Mouse (Mus musculus): ENCODE measurements around the gene Themis.

Themis gene

GRCm38 (mm10) chr10:28805160-28805559 is 137.0 kb downstream of the Themis start:
- in situ Hi-C loops (cut with MboI): no loop called here

DNA sequence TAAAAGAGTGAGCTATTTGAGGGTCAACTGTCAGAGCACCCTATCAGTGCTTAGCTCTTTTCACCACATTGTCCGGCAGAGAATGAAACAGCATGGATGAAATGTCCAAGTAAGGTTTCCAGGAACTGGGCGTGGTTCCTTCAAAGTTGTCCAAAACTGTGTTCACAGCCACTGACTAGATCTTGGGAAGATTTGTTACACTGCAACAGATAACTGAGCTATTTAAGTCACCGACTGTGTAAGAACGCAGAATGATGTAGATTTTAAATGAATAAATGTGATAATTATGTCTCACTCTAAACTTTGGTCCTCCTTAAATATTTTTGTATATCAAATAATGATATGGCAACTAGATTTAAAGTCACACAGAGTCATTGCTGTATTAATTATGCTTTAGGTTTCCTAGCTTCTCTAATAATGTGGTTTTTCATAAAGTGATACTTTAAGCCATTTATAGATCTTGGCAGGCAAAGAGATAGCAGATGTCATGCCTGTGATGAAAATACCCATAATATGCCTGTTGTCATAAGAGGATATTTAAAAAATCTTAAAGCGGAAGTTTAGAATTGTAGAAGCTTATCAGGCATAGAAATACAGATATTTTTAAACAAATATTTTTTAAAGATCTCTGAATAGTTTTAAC is 143.9 kb downstream of the Themis start:
- in situ Hi-C loops (cut with MboI): no loop called here

DNA sequence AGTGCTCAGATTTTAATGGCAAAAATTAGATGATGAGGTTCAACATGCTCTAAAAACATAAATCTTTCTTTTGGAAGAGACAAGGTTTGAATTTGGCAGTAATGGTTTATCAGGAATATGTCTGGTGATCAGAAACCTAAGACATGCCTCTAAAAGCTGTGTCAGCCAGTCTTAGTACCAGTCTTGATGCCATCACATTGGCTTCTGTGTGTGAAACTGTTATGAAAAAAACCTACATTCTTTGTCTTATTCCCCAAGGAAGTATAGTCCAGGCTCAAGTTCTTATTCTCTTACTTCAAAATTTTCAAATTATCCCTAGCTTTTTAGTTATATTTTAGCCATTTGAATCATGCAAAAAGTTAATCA is 144.4 kb downstream of the Themis start:
- in situ Hi-C loops (cut with MboI): no loop called here

GRCm38 (mm10) chr10:28816160-28816559 is 148.0 kb downstream of the Themis start:
- in situ Hi-C loops (cut with MboI): no loop called here

GRCm38 (mm10) chr10:28822320-28822719 is 154.2 kb downstream of the Themis start:
- in situ Hi-C loops (cut with MboI): no loop called here

DNA sequence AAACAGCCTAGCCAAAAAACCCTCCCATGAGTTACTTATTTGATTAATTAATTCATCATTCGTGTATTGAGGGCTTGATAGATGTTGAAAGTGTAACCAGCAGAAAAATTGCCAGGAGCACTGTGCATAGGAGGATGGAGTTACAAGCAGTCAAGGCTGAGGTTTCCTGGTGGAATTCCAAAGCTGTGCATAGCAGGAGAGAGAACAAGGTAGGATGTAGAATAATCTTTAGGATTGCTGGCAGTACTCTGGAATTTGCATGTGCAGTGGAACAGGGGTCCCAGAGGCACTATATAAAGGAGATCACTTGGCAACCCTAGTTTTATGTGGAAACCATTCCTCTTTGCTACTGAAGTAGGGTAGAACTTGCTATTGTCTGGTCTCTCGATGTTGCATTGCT is 174.4 kb downstream of the Themis start:
- in situ Hi-C loops (cut with MboI): no loop called here

- in situ Hi-C loops (cut with MboI): no loop called here
These were observed 175.9 kb downstream of the Themis start for GRCm38 (mm10) chr10:28843755-28844717.

DNA sequence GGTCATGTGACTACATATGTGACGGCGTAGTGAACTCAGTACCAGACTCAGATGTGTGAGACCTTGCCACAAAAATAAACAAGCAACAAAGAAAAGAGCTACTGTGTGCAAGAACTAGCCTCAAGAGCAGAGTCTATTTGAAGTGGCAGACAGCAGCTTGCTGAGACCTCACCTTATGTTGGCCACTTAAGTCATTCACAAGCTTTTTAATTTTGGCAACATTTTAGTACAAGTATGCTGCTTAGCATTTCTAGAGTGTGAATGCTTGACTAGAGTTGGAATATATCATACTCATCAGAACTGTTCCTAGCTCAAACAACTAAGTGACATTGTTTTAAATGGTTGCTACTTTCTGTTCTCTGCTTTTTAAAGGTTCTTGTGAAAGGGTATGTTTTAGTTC is 188.0 kb downstream of the Themis start:
- in situ Hi-C loops (cut with MboI): no loop called here

GRCm38 (mm10) chr10:28870580-28871354 is 202.6 kb downstream of the Themis start:
- in situ Hi-C loops (cut with MboI): no loop called here

GRCm38 (mm10) chr10:28874605-28875004 is 206.4 kb downstream of the Themis start:
- in situ Hi-C loops (cut with MboI): no loop called here

DNA sequence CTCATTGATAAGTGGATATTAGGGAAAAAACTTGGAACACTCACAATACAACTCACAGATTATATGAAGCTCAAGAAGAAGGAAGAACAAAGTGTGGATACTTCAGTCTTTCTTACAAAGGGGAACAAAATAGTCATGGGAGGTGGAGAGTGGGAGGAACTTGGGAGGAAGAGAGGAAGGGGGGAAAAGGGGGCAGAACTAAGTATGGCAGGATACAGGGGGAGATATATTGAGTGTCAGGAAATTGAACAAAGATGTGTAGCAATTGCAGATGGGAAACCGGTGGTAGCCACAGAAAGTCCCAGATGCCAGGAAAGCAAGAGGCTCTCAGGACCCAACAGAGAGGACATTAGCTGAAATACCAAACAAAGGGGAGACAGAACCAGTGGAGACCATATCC is 219.5 kb downstream of the Themis start:
- in situ Hi-C loops (cut with MboI): no loop called here

DNA sequence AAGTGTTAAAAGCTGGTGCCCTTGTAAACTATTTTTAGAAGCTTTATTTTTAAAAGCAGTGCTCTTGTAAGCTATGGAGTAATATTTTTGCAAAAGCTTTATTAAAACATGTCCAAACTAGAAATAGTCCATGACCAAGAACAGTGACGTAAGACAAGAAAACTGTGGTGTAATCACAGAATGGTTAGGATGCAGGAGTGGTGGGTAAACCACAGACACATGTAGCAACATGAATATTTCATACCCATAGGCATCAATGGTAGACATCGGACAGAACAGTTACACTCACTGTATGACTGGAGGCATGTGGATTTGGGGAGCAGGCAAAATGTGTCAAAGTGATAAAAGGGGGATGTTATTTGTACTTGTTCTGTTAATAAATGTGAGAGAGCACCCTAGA is 222.7 kb downstream of the Themis start:
- in situ Hi-C loops (cut with MboI): no loop called here

DNA sequence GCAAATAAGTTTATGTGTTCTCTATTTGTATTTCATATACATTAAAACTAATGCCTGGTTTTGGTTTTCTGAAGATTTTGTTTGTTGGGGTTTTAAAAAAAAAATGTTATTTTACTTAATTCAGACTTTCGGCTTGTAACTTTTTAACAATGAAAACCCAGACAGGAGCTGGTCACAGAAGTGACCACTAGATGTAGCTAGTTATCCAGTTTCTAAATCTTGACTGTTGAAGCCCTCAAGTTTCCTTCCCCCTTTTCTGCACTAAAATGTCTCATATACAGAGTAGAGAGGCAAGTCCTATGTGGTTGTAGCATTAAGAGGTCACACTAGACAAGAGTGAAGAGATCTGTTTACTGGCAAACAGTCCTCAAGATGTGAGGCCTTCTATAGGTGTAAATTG is 230.2 kb downstream of the Themis start:
- in situ Hi-C loops (cut with MboI): no loop called here

Data from mature B cell (primary cell).